Mouse (Mus musculus) lung, postnatal 0 days (tissue): ENCODE results near the gene Parvb. TPM values are rescaled to one million over a fixed set of nuclear protein-coding genes. Genes with fewer than 3 reads are reported as not detected.
A peak's percentile ranks its signal among the peaks of the same experiment; 100 is the strongest.

Experiments
- ATAC-seq: fragments of 200-750 bp; cut with Nextera tagmentation; 2 replicates; pipeline ENCODE4 v1.8.0; 2017; ENCODE audit warnings: moderate library complexity
- DNase-seq: peaks from one replicate; pipeline ENCODE4 v3.0.0-alpha.2; 2016; ENCODE audit warnings: low spot score
- H3K27ac ChIP-seq: fragments of 300-500 bp; sonication (generic); 2 replicates; pipeline ENCODE4 v1.5.1; 2014; ENCODE audit warnings: antibody characterized with exemption, mild to moderate bottlenecking, low read length, mixed read lengths
- H3K27me3 ChIP-seq: fragments of 300-500 bp; sonication (generic); replicated peaks from 2 replicates; pipeline ENCODE4 v1.6.1; 2014; ENCODE audit warnings: low read length, mixed read lengths; ENCODE audit not compliant: insufficient read depth
- H3K36me3 ChIP-seq: fragments of 300-500 bp; sonication (generic); 2 replicates; pipeline ENCODE4 v1.6.1; 2014; ENCODE audit warnings: low read length, mixed read lengths; ENCODE audit not compliant: insufficient read depth
- H3K4me1 ChIP-seq: fragments of 300-500 bp; sonication (generic); 2 replicates; pipeline ENCODE4 v1.6.1; 2014; ENCODE audit warnings: antibody characterized with exemption, low read depth, low read length, mixed read lengths; ENCODE audit not compliant: insufficient read depth
- H3K4me2 ChIP-seq: fragments of 300-500 bp; sonication (generic); replicated peaks from 2 replicates; pipeline ENCODE4 v1.6.1; 2014; ENCODE audit warnings: low read depth, mild to moderate bottlenecking, low read length, moderate library complexity, mixed read lengths
- H3K4me3 ChIP-seq: fragments of 300-500 bp; sonication (generic); 2 replicates; pipeline ENCODE4 v1.5.1; 2014; ENCODE audit warnings: low read depth, low read length
- H3K9ac ChIP-seq: fragments of 300-500 bp; sonication (generic); replicated peaks from 2 replicates; pipeline ENCODE4 v1.6.1; 2014; ENCODE audit warnings: low read depth, mild to moderate bottlenecking
- H3K9me3 ChIP-seq: fragments of 300-500 bp; sonication (generic); 2 replicates; pipeline ENCODE4 v1.6.1; 2016; ENCODE audit warnings: low read length, mixed read lengths
- CTCF ChIP-seq: IDR thresholded peaks from 2 replicates; pipeline ENCODE4 v1.5.1; 2016; ENCODE audit warnings: antibody characterized with exemption, mild to moderate bottlenecking
- EP300 ChIP-seq: IDR thresholded peaks from 2 replicates; pipeline ENCODE4 v1.6.1; 2016; ENCODE audit warnings: antibody characterized with exemption, mild to moderate bottlenecking, control low read depth
- WGBS: fragments of 180-500 bp; shearing (Covaris S2); extraction: QIAGEN DNeasy Blood & Tissue Kit; methylation state at CpG from one replicate; pipeline ENCODE4 v1.1.7; 2014; 5-methylcytosine and 5-hydroxymethylcytosine counted together
- polyA plus RNA-seq: library from polyadenylated mRNA; unstranded; fragments of >200 nt; fragmentation: Nextera tagmentation; extraction: Ambion mirVana; gene quantifications from 2 replicates; pipeline ENCODE4 v1.2.1, GENCODE M21; 2015

The Parvb gene
- polyA plus RNA-seq, 1 experiment from 2014 or later = 8.5 TPM

GRCm38 (mm10) chr15:84246195-84246594 is 14.4 kb downstream of the Parvb start:
- no peaks in the 10 kb centered on the region for H3K36me3 ChIP-seq
- H3K9me3 ChIP-seq = no peaks in the 10 kb centered on the region
- no peak overlapping the region for H3K27ac ChIP-seq
- WGBS = 91% methylated on average over 6 of the region's 6 CpGs
- no peak overlapping the region for H3K4me3 ChIP-seq
- no peaks in the 10 kb centered on the region for H3K27me3 ChIP-seq
- no peak for DNase-seq
- H3K9ac ChIP-seq = no peak overlapping the region
- no peak overlapping the region for H3K4me2 ChIP-seq
- H3K4me1 ChIP-seq = peaks cover 6% of the 10 kb centered on the region; the same call in 1 of the 2 replicates
- TF ChIP-seq CTCF (no peak), EP300 (no peak)
- ATAC-seq = no peak

GRCm38 (mm10) chr15:84247309-84247708 is 15.5 kb downstream of the Parvb start:
- Histone ChIP-seq H3K36me3 (no peaks in the 10 kb centered on the region), H3K27ac (no peak overlapping the region), H3K9ac (no peak overlapping the region), H3K27me3 (no peaks in the 10 kb centered on the region), H3K4me3 (no peak overlapping the region), H3K4me1 (peaks cover 6% of the 10 kb centered on the region; the same call in 1 of the 2 replicates), H3K9me3 (no peaks in the 10 kb centered on the region), H3K4me2 (no peak overlapping the region)
- 99% methylated on average over 3 of the region's 3 CpGs for WGBS
- ATAC-seq (no peak), DNase-seq (no peak)
- TF ChIP-seq CTCF = 0 out of 2 replicates have a peak, but pooled peaks have one; percentile 24
- TF ChIP-seq EP300 = no peak

GRCm38 (mm10) chr15:84251227-84251626 is 19.4 kb downstream of the Parvb start:
- H3K9me3 ChIP-seq = no peaks in the 10 kb centered on the region
- H3K4me3 ChIP-seq = no peak overlapping the region
- DNase-seq (peak; percentile 67), ATAC-seq (peak; percentile 58)
- peaks cover 6% of the 10 kb centered on the region; the same call in 1 of the 2 replicates for H3K4me1 ChIP-seq
- no peaks in the 10 kb centered on the region for H3K27me3 ChIP-seq
- H3K36me3 ChIP-seq = no peaks in the 10 kb centered on the region
- no peak overlapping the region for H3K9ac ChIP-seq
- H3K27ac ChIP-seq = no peak overlapping the region
- WGBS = 27% methylated on average over 13 of the region's 13 CpGs
- 0 out of 2 replicates have a peak overlapping the region, but pooled peaks have one; percentile 12 for H3K4me2 ChIP-seq
- TF ChIP-seq CTCF = no peak
- TF ChIP-seq EP300 = no peak

- no peaks in the 10 kb centered on the region for H3K27me3 ChIP-seq
- H3K4me2 ChIP-seq = no peak overlapping the region
- no peaks in the 10 kb centered on the region for H3K9me3 ChIP-seq
- DNase-seq (no peak), ATAC-seq (no peak)
- H3K9ac ChIP-seq = no peak overlapping the region
- no peak overlapping the region for H3K27ac ChIP-seq
- peaks cover 6% of the 10 kb centered on the region; the same call in 1 of the 2 replicates for H3K4me1 ChIP-seq
- H3K36me3 ChIP-seq = no peaks in the 10 kb centered on the region
- 93% methylated on average over 7 of the region's 7 CpGs for WGBS
- H3K4me3 ChIP-seq = no peak overlapping the region
- TF ChIP-seq EP300 (no peak), CTCF (no peak)
These were observed 20.8 kb downstream of the Parvb start for GRCm38 (mm10) chr15:84252645-84253044.

- no peaks in the 10 kb centered on the region for H3K9me3 ChIP-seq
These were observed 21.9 kb downstream of the Parvb start for GRCm38 (mm10) chr15:84253757-84254156.

GRCm38 (mm10) chr15:84254387-84254786 is 22.5 kb downstream of the Parvb start:
- DNase-seq (peak; percentile 46), ATAC-seq (peak; percentile 26; the same call in 1 of the 2 replicates)
- TF ChIP-seq EP300 (no peak), CTCF (no peak; the same call in 1 of the 2 replicates)
- no peaks in the 10 kb centered on the region for H3K36me3 ChIP-seq
- no peak overlapping the region for H3K9ac ChIP-seq
- peaks cover 6% of the 10 kb centered on the region; the same call in 1 of the 2 replicates for H3K4me1 ChIP-seq
- H3K27me3 ChIP-seq = no peaks in the 10 kb centered on the region
- no peak overlapping the region for H3K4me3 ChIP-seq
- H3K4me2 ChIP-seq = no peak overlapping the region
- H3K27ac ChIP-seq = no peak overlapping the region
- H3K9me3 ChIP-seq = no peaks in the 10 kb centered on the region
- 57% methylated on average over 8 of the region's 8 CpGs for WGBS

More at GRCm38 (mm10) chr15:84253757-84254156, 21.9 kb downstream of the Parvb start:
- Histone ChIP-seq H3K4me3 (no peak overlapping the region), H3K4me2 (no peak overlapping the region), H3K4me1 (peaks cover 6% of the 10 kb centered on the region; the same call in 1 of the 2 replicates), H3K9ac (no peak overlapping the region), H3K36me3 (no peaks in the 10 kb centered on the region), H3K27me3 (no peaks in the 10 kb centered on the region), H3K27ac (0 out of 2 replicates have a peak overlapping the region, but pooled peaks have one; percentile 26)
- ATAC-seq (peak; percentile 74), DNase-seq (peak; percentile 57)
- 30% methylated on average over 11 of the region's 11 CpGs for WGBS
- TF ChIP-seq CTCF (no peak), EP300 (no peak; the same call in 1 of the 2 replicates)
